Mouse (Mus musculus) urinary bladder, postnatal 14 days (tissue): ENCODE data around the gene Abhd18.

ENCODE experiments used
- DNase-seq: peaks from one replicate; pipeline ENCODE4 v3.0.0; 2021; ENCODE audit warnings: low spot score

Abhd18 gene

GRCm38 (mm10) chr3:40950601-40951201, 103.9 kb downstream of the Abhd18 start:
- DNase-seq: peak; percentile 55

GRCm38 (mm10) chr3:40951365-40951764, 104.6 kb downstream of the Abhd18 start:
- DNase-seq: no peak

GRCm38 (mm10) chr3:40952606-40953005, 105.8 kb downstream of the Abhd18 start:
- no peak for DNase-seq

GRCm38 (mm10) chr3:40954792-40955191, 108.0 kb downstream of the Abhd18 start:
- DNase-seq: no peak

- DNase-seq: no peak
These were observed 112.1 kb downstream of the Abhd18 start for GRCm38 (mm10) chr3:40958831-40959230.

GRCm38 (mm10) chr3:40980758-40981157, 134.0 kb downstream of the Abhd18 start:
- DNase-seq: no peak

- DNase-seq: no peak
These were observed 140.8 kb downstream of the Abhd18 start for GRCm38 (mm10) chr3:40987539-40987938.
